Mouse (Mus musculus): ENCODE measurements around the gene Adam3. TPM values are rescaled to one million over a fixed set of nuclear protein-coding genes. Genes with fewer than 3 reads are reported as not detected.

Gene Adam3
- not detected for polyA plus RNA-seq (2014; fragmentation: Illumina TruSeq; extraction: RNeasy Lipid Tissue Mini Kit (QIAGEN cat#74804); ENCODE audit: low read depth, low replicate concordance)

DNA sequence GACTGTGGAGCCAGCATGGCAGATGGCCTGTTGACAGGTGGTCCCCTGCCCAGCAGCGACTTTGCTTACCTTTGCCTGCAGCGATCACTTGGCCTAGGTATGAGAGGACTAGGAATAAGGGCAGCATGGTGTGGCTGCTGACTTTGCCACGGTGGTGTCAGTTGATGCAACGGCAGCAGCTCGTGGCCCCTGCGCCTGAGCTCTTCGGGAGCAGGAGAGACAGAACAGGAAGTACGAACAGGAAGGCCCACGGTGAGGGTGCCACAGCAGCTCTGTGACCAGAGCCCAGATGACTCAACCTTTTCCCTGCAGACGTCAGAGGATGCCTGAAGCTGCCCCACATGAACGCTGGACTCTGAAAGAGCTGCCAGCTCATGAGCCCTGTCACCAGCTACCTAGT is at the start of gene Adam3:
TSS of gene Adam3 (minus strand) at position 223 of the 400 bp plus-strand sequence.

Other genes with a start within 250 kb of the Adam3 start
- 0.19 TPM for gene Adam5, start 98.5 kb upstream of the Adam3 start, polyA plus RNA-seq (2014; fragmentation: Illumina TruSeq; extraction: RNeasy Lipid Tissue Mini Kit (QIAGEN cat#74804); ENCODE audit: low read depth, low replicate concordance)

Measured in liver, adult 10 weeks (tissue).